Mouse (Mus musculus): Measurements from ENCODE around the gene Olfr1351. TPM values are rescaled to one million over a fixed set of nuclear protein-coding genes. Genes with fewer than 3 reads are reported as not detected.

Olfr1351 gene
- polyA plus RNA-seq (2017; shearing (Covaris generic)): not detected

DNA sequence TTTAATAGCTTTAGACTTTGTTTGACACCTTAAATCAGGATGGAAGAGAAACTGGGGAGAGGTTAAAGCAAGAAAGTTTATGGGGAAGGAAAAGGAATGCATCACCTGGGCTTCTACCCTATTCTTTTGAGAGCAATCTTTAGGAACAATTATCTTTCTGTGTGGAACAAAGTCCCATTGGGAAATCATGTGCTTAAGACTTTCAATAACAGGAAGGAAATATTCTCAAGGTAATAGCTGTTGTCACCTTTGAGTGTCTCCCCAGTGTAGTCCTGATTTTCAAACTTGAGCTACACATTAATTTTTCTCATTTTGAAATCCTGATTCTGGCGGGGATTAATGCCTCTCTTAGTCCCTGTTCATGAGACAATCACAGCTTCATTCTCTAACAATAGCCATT is at the start of gene Olfr1351:
TSS of gene Olfr1351 (plus strand) at position 301 of the 400 bp plus-strand sequence.

DNA sequence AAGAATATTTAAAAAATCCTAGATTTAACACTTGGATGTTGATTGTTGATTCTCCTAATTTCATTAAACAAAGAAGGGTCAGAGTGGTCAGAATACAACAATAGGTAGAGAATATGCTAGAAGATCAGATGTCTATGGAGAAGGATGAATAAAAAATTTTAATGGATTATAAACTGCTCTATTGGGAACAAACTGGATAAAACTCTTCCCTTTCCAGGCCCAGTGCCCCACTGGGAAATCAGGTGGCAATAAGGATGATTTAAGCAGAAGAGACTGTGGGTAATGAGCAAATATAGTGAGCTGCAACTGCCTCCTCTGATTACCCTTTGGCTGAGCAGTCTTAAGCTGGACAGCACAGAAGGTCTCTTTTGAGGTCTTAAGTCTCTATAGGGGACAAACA is 49.3 kb upstream of the Olfr1351 start, which contains the start of gene Olfr1353:
TSS of gene Olfr1353 (plus strand) at position 301 of the 400 bp plus-strand sequence.

DNA sequence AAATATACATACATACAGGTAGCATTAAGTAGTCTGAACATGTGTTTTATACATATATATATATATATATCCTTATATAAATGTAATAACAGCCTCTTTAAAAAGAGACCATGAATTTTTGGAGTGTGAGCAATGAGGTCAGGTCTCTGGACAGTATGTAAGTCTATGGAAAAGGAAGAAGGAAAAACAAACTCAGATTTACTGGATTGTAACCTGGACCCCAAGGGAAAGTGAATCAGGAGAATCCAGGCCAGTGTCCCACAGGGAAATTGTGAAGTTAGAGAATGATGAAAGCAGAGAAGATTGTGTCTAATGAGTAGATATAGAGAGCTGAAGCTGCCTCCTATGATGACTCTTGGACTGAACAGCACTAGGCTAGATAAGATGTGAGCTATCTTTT is 31.5 kb upstream of the Olfr1351 start, which contains the start of gene Olfr1352:
TSS of gene Olfr1352 (plus strand) at position 301 of the 400 bp plus-strand sequence.

DNA sequence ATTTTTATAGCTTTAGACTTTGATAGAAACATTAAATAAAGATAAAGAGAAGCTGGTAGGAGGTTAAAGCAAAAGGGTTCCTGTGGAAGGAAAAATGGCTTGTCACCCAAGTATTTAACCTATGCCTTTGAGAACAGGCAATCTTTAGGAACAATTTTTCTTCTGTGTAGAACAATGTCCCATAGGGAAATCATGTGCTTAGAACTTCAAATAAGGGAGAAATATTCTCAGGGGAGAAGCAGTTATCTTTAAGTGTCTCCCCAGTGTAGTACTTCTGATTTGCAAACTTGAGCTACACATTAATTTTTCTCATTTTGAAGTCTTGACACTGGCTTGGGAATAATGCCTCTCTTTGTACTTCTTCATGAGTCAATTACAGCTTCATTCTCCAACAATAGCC is 16.2 kb downstream of the Olfr1351 start, which contains the start of gene Olfr57:
TSS of gene Olfr57 (plus strand) at position 301 of the 400 bp plus-strand sequence.

Other genes with a start within 250 kb of the Olfr1351 start
- gene Slc1a6, start 232.0 kb upstream of the Olfr1351 start, polyA plus RNA-seq (2017; shearing (Covaris generic)): not detected
- gene Olfr1356, start 160.3 kb upstream of the Olfr1351 start, polyA plus RNA-seq (2017; shearing (Covaris generic)): not detected
- gene Olfr1355, start 136.9 kb upstream of the Olfr1351 start, polyA plus RNA-seq (2017; shearing (Covaris generic)): not detected
- not detected for gene Olfr1354, start 99.3 kb upstream of the Olfr1351 start, polyA plus RNA-seq (2017; shearing (Covaris generic))
- gene Olfr8, start 61.8 kb upstream of the Olfr1351 start, polyA plus RNA-seq (2017; shearing (Covaris generic)): not detected
- not detected for gene Olfr1353, start 49.2 kb upstream of the Olfr1351 start, polyA plus RNA-seq (2017; shearing (Covaris generic))
- 0.15 TPM for gene Olfr1352, start 31.4 kb upstream of the Olfr1351 start, polyA plus RNA-seq (2017; shearing (Covaris generic))
- not detected for gene Olfr57, start 16.3 kb downstream of the Olfr1351 start, polyA plus RNA-seq (2017; shearing (Covaris generic))
- gene 2610008E11Rik, start 85.1 kb downstream of the Olfr1351 start, polyA plus RNA-seq (2017; shearing (Covaris generic)): 13.5 TPM
- gene Vmn2r80, start 136.3 kb downstream of the Olfr1351 start, polyA plus RNA-seq (2017; shearing (Covaris generic)): 0.44 TPM
- not detected for gene Vmn2r81, start 235.2 kb downstream of the Olfr1351 start, polyA plus RNA-seq (2017; shearing (Covaris generic))

Measured in effector memory CD4-positive, alpha-beta T cell, adult 7 months (primary cell).